Mouse (Mus musculus) neural tube, postnatal 0 days (tissue): ENCODE results near the gene Ints6. TPM values are rescaled to one million over a fixed set of nuclear protein-coding genes. Genes with fewer than 3 reads are reported as not detected.

Experiments
- polyA plus RNA-seq: library from polyadenylated mRNA; unstranded; fragments of >200 nt; fragmentation: Nextera tagmentation; extraction: Ambion mirVana; gene quantifications from 2 replicates; pipeline ENCODE4 v1.2.1, GENCODE M21; 2015

Gene Ints6
- polyA plus RNA-seq = 12.4 and 12.8 TPM in 2 replicates

DNA sequence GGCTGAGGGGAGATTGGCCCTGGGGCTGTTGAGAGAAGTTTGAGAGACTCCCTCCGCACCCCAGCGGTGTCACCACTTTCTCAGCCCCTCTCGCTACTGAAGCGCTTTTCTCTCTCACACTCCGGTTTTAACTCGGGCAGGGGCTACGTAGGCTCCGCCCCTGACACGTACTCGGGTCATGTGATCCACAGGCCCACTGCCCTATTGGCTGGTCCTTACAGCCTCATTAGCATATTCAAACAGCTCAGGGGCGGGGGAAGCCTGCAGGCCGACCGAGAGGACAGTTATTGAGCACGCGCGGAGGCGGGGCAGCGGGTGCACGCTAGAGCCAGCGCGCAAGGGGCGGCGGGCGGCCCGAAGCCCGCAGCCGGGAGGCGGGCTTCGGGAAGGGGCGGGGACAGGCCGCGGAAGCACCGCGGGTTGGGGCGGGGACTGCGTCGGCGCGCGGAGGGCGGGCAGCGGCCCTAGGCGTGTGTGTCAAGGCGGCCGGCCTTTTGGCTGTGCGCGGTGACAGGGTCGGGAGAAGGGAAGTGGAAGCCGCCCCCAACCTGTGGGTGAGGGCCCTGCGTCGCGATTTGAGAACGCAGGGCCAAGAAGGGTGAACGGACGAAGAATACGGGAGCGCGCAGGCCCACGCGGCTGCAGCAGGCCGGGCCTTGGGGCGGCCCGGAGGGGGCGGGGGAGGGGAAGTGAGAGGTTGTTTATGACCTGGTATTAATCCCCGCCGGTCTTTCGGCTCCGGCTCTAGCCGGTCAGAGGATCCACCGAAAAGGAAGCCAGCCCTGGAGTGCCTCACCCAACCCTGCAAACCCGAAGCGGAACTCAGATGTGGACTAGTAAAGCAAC is at the start of gene Ints6:
Gene Ints6, minus strand, starts transcription at position 134 of the 846 bp plus-strand sequence.

GRCm38 (mm10) chr14:62663367-62663766 is 97.6 kb downstream of the Ints6 start, which contains the start of gene Serpine3:
Gene Serpine3, plus strand, starts transcription at chr14:62663667.

Other genes with a start within 250 kb of the Ints6 start
- 54.3 and 75.2 TPM in 2 replicates for gene Fam124a, start 205.4 kb downstream of the Ints6 start, polyA plus RNA-seq
- gene Gm4131, start 194.2 kb downstream of the Ints6 start, polyA plus RNA-seq = 0.22 TPM in 1 of 2 replicates, not detected in the other
- 0.14 TPM in 1 of 2 replicates, not detected in the other for gene Serpine3, start 97.5 kb downstream of the Ints6 start, polyA plus RNA-seq
- gene Wdfy2, start 76.5 kb upstream of the Ints6 start, polyA plus RNA-seq = 4.6 and 5.1 TPM in 2 replicates
- gene Defb48, start 223.3 kb upstream of the Ints6 start, polyA plus RNA-seq = not detected in 2 replicates
- not detected in 2 replicates for gene Defb47, start 236.9 kb upstream of the Ints6 start, polyA plus RNA-seq